In the genomic region with DNA sequence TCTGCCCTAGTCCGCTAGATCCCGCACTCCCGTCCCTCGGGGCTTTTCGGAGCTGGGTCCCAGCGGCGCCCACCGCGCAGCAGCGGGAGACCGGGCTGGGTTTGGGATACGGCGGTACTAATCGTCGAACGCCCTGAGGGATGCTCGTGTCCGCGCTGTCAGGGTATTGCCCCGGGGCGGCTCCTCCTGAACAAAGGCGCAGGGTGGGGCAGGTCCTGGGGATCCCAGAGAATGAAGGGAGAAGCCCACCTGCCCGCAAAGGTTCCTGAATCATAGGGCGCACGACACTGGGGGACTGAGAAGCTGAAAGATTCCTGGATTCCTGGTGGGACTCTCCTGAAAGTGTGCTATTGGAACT, we compare ENCODE assay signal across 8 mouse cellular contexts. TPM values are rescaled to one million over a fixed set of nuclear protein-coding genes. Genes with fewer than 3 reads are reported as not detected.
A peak's percentile ranks its signal among the peaks of the same experiment; 100 is the strongest.
DNase-seq lines count a peak whose midpoint lies in the region; ATAC-seq and TF ChIP-seq lines count a peak whose summit lies in the region.

No protein-coding gene starts in this region.

- TF ChIP-seq CTCF in kidney, adult 2 months (conservative IDR thresholded peaks at IDR 0.05; ENCODE audit: insufficient read depth, insufficient read length, low read depth, low read length) = no peak

- H3K9me3 ChIP-seq in kidney, embryonic 16.5 days (ENCODE audit: low read length) = no peaks in the 10 kb centered on the region
- H3K9me3 ChIP-seq in embryonic facial prominence, embryonic 14.5 days (ENCODE audit: control insufficient read depth, low read length) = no peaks in the 10 kb centered on the region
- no peaks in the 10 kb centered on the region for H3K9me3 ChIP-seq in intestine, embryonic 15.5 days
- no peaks in the 10 kb centered on the region for H3K9me3 ChIP-seq in neural tube, embryonic 13.5 days

- no peaks in the 10 kb centered on the region for H3K36me3 ChIP-seq in kidney, embryonic 16.5 days (ENCODE audit: insufficient read depth, low read length)
- no peaks in the 10 kb centered on the region for H3K36me3 ChIP-seq in kidney, adult 2 months (ENCODE audit: control insufficient read depth, insufficient read depth, low read length)
- H3K36me3 ChIP-seq in embryonic facial prominence, embryonic 14.5 days (ENCODE audit: control insufficient read depth, insufficient read depth, low read length) = no peaks in the 10 kb centered on the region
- H3K36me3 ChIP-seq in intestine, embryonic 15.5 days = no peaks in the 10 kb centered on the region
- H3K36me3 ChIP-seq in neural tube, embryonic 13.5 days = no peaks in the 10 kb centered on the region

- 2% methylated on average over 25 of the region's 25 CpGs for WGBS in kidney, embryonic 16.5 days
- 1% methylated on average over 25 of the region's 25 CpGs for WGBS in kidney, adult 2 months
- WGBS in embryonic facial prominence, embryonic 14.5 days = under 1% methylated on average over 24 of the region's 25 CpGs
- WGBS in intestine, embryonic 15.5 days = 2% methylated on average over 25 of the region's 25 CpGs
- WGBS in neural tube, embryonic 13.5 days = 1% methylated on average over 25 of the region's 25 CpGs

- no peaks in the 10 kb centered on the region for H3K4me1 ChIP-seq in kidney, embryonic 16.5 days (ENCODE audit: insufficient read depth, low read length)
- H3K4me1 ChIP-seq in kidney, adult 2 months (ENCODE audit: control insufficient read depth, insufficient read depth, low read length) = no peaks in the 10 kb centered on the region
- H3K4me1 ChIP-seq in embryonic facial prominence, embryonic 14.5 days (ENCODE audit: control insufficient read depth, insufficient read depth, low read length) = no peaks in the 10 kb centered on the region
- peaks cover 6% of the 10 kb centered on the region; the same call in 1 of the 2 replicates for H3K4me1 ChIP-seq in intestine, embryonic 15.5 days (replicated peaks)
- peaks cover 31% of the 10 kb centered on the region for H3K4me1 ChIP-seq in neural tube, embryonic 13.5 days (replicated peaks)

- DNase-seq in kidney, adult 2 months = no peak
- no peak for DNase-seq in embryonic facial prominence, embryonic 14.5 days (ENCODE audit: low spot score)
- DNase-seq in urinary bladder, postnatal 36 days (ENCODE audit: low spot score in 2 of 2) = no peak
- DNase-seq in cerebellum, postnatal 36 days = no peak
- DNase-seq in testis, postnatal 10 days (ENCODE audit: low spot score) = no peak

- peaks cover 58% of the 10 kb centered on the region for H3K27me3 ChIP-seq in kidney, embryonic 16.5 days (ENCODE audit: insufficient read depth, low read length)
- H3K27me3 ChIP-seq in kidney, adult 2 months (replicated peaks; ENCODE audit: control insufficient read depth, insufficient read depth, low read length) = no peaks in the 10 kb centered on the region
- peaks cover 62% of the 10 kb centered on the region for H3K27me3 ChIP-seq in embryonic facial prominence, embryonic 14.5 days (replicated peaks; ENCODE audit: control insufficient read depth, insufficient read depth, low read length)
- peaks cover 60% of the 10 kb centered on the region for H3K27me3 ChIP-seq in intestine, embryonic 15.5 days (replicated peaks)
- H3K27me3 ChIP-seq in neural tube, embryonic 13.5 days = peaks cover 53% of the 10 kb centered on the region

- H3K4me2 ChIP-seq in kidney, embryonic 16.5 days (replicated peaks; ENCODE audit: low read depth, low read length) = peak overlapping the region; percentile 57
- peak overlapping the region; percentile 64 for H3K4me2 ChIP-seq in embryonic facial prominence, embryonic 14.5 days (ENCODE audit: low read depth, low read length)
- H3K4me2 ChIP-seq in intestine, embryonic 15.5 days (replicated peaks) = peak overlapping the region; percentile 71
- peak overlapping the region; percentile 61 for H3K4me2 ChIP-seq in neural tube, embryonic 13.5 days

- H3K4me3 ChIP-seq in kidney, embryonic 16.5 days (ENCODE audit: low read length) = peak overlapping the region; percentile 42
- no peak overlapping the region for H3K4me3 ChIP-seq in kidney, adult 2 months (ENCODE audit: insufficient read depth, low read depth, low read length)
- H3K4me3 ChIP-seq in embryonic facial prominence, embryonic 14.5 days (ENCODE audit: low read depth, low read length) = peak overlapping the region; percentile 39
- peak overlapping the region; percentile 38 for H3K4me3 ChIP-seq in intestine, embryonic 15.5 days (replicated peaks)
- H3K4me3 ChIP-seq in neural tube, embryonic 13.5 days = peak overlapping the region; percentile 53

- ATAC-seq in kidney, embryonic 16.5 days (ENCODE audit: low FRiP score, low TSS enrichment) = no peak
- no peak; the same call in 1 of the 2 replicates for ATAC-seq in embryonic facial prominence, embryonic 14.5 days (ENCODE audit: low read depth)
- no peak for ATAC-seq in intestine, embryonic 15.5 days
- peak; percentile 42 for ATAC-seq in neural tube, embryonic 13.5 days (ENCODE audit: low read depth)

- no peak for TF ChIP-seq POLR2A in kidney, adult 2 months (IDR thresholded peaks at IDR 0.05; ENCODE audit: low read depth, low read length)

- H3K9ac ChIP-seq in kidney, embryonic 16.5 days (replicated peaks; ENCODE audit: low read length) = no peak overlapping the region
- peak overlapping the region; percentile 45 for H3K9ac ChIP-seq in embryonic facial prominence, embryonic 14.5 days (ENCODE audit: low read depth, low read length)
- H3K9ac ChIP-seq in intestine, embryonic 15.5 days = no peak overlapping the region
- H3K9ac ChIP-seq in neural tube, embryonic 13.5 days = peak overlapping the region; percentile 78

- H3K27ac ChIP-seq in kidney, embryonic 16.5 days (ENCODE audit: low read length) = no peak overlapping the region
- no peak overlapping the region for H3K27ac ChIP-seq in kidney, adult 2 months (ENCODE audit: insufficient read depth, low read depth, low read length)
- H3K27ac ChIP-seq in embryonic facial prominence, embryonic 14.5 days (replicated peaks; ENCODE audit: low read depth, low read length) = no peak overlapping the region
- no peak overlapping the region for H3K27ac ChIP-seq in intestine, embryonic 15.5 days
- H3K27ac ChIP-seq in neural tube, embryonic 13.5 days (replicated peaks) = peak overlapping the region; percentile 84

RNA-seq across cellular contexts. Expression of gene Rap1gap2, which starts 20.5 kb away (rescaled TPM):
- polyA plus RNA-seq in kidney, embryonic 16.5 days (2015; fragmentation: Nextera tagmentation; extraction: Ambion mirVana) = 5.5 and 6.2 TPM in 2 replicates
- 24.9 and 29.4 TPM in 2 replicates for polyA plus RNA-seq in kidney, adult 2 months (2012; rRNA removed)
- polyA plus RNA-seq in embryonic facial prominence, embryonic 14.5 days (2014; fragmentation: Nextera tagmentation; extraction: Ambion mirVana) = 3.4 and 3.6 TPM in 2 replicates
- 12.1 and 12.4 TPM in 2 replicates for polyA plus RNA-seq in intestine, embryonic 15.5 days (2015; fragmentation: Nextera tagmentation; extraction: Ambion mirVana)
- polyA plus RNA-seq in neural tube, embryonic 13.5 days (2015; fragmentation: Nextera tagmentation; extraction: Ambion mirVana) = 10.9 and 11.5 TPM in 2 replicates

RNA-seq across cellular contexts. Expression of gene Ccdc92b, which starts 29.2 kb away (rescaled TPM):
- 0.17 TPM in 2 replicates for polyA plus RNA-seq in kidney, embryonic 16.5 days (2015; fragmentation: Nextera tagmentation; extraction: Ambion mirVana)
- 0.13 and 0.18 TPM in 2 replicates for polyA plus RNA-seq in kidney, adult 2 months (2012; rRNA removed)
- 0.54 and 0.62 TPM in 2 replicates for polyA plus RNA-seq in embryonic facial prominence, embryonic 14.5 days (2014; fragmentation: Nextera tagmentation; extraction: Ambion mirVana)
- 0.52 and 0.54 TPM in 2 replicates for polyA plus RNA-seq in intestine, embryonic 15.5 days (2015; fragmentation: Nextera tagmentation; extraction: Ambion mirVana)
- polyA plus RNA-seq in neural tube, embryonic 13.5 days (2015; fragmentation: Nextera tagmentation; extraction: Ambion mirVana) = 1.9 and 2.1 TPM in 2 replicates

RNA-seq across cellular contexts. Expression of gene Cluh, which starts 59.1 kb away (rescaled TPM):
- 44.6 and 46.3 TPM in 2 replicates for polyA plus RNA-seq in kidney, embryonic 16.5 days (2015; fragmentation: Nextera tagmentation; extraction: Ambion mirVana)
- polyA plus RNA-seq in kidney, adult 2 months (2012; rRNA removed) = 115 and 119 TPM in 2 replicates
- 24.4 and 25.2 TPM in 2 replicates for polyA plus RNA-seq in embryonic facial prominence, embryonic 14.5 days (2014; fragmentation: Nextera tagmentation; extraction: Ambion mirVana)
- polyA plus RNA-seq in intestine, embryonic 15.5 days (2015; fragmentation: Nextera tagmentation; extraction: Ambion mirVana) = 56.4 and 61.4 TPM in 2 replicates
- 16.3 and 16.9 TPM in 2 replicates for polyA plus RNA-seq in neural tube, embryonic 13.5 days (2015; fragmentation: Nextera tagmentation; extraction: Ambion mirVana)

Comparison
In these comparisons a context has a peak if more than half of its experiments do, and no peak if none do; other contexts are left out.
1. H3K9ac ChIP-seq: peak in embryonic facial prominence, embryonic 14.5 days (single experiment) and neural tube, embryonic 13.5 days (single experiment); none in kidney, embryonic 16.5 days (single experiment) and intestine, embryonic 15.5 days (single experiment).
2. Peak in every context shown above with its lines, with median percentiles within 50 percentile points of each other: H3K4me2 ChIP-seq.